Mouse (Mus musculus) splenic B cell, adult 2 months (primary cell): ENCODE results near the gene Srbd1.

Source experiments
- DNase-seq: peaks from one replicate; pipeline ENCODE4 v3.0.0-alpha.2; 2011; ENCODE audit warnings: low read depth, low spot score
- H3K27me3 ChIP-seq: 2 replicates; pipeline ENCODE4 v1.6.1; 2012; ENCODE audit warnings: mild to moderate bottlenecking, low read length, moderate library complexity, mixed read lengths; ENCODE audit not compliant: control insufficient read depth, poor library complexity, insufficient read depth, severe bottlenecking
- H3K36me3 ChIP-seq: 2 replicates; pipeline ENCODE4 v1.6.1; 2012; ENCODE audit warnings: mild to moderate bottlenecking, low read length, moderate library complexity, mixed read lengths; ENCODE audit not compliant: control insufficient read depth, poor library complexity, insufficient read depth, severe bottlenecking

The Srbd1 gene

GRCm38 (mm10) chr17:86145079-86145951 is at the start of gene Srbd1:
Srbd1 (minus strand) TSS chr17:86145175.
- Histone ChIP-seq H3K27me3 (no peaks in the 10 kb centered on the region), H3K36me3 (no peaks in the 10 kb centered on the region)
- DNase-seq = peak; percentile 92

DNA sequence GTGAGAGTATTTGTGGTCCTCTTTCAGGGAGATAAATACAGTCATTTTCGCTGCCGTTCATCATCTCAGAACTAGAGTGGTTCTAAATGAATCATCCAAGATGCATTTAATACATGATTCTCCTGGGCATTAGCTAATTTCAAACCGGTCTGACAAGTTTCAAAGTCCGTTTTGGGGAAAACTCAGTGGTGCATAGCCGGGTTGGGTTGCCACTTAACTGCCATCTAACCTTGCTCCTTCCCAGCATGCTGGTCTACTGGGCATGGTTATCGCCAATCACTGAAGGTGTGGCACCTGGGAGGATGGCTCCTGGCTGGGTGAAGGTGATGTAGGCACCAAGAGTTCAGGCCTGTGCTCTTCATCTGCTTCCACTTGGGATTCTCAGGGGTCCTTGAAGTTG is 49.0 kb upstream of the Srbd1 start:
- H3K36me3 ChIP-seq = no peaks in the 10 kb centered on the region; the same call in 1 of the 2 replicates
- no peaks in the 10 kb centered on the region for H3K27me3 ChIP-seq
- no peak for DNase-seq

DNA sequence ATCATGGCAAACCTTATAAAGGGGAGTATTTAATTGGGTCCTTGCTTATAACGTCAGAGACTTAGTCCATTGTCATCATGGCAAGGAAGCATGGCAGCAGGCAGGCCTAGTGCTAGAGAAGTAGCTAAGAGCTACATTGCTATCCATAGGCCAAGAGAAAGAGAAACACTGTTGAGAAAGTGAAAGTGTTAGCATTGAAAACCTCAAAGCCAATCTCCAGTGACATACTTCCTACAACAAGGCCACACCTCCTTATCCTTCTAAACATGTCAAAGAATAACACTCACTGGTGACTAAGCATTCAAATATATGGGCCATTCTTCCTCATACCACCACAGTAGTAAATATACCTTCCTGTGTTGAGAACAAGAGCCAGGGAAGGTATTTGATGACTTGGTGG is 42.8 kb upstream of the Srbd1 start:
- Histone ChIP-seq H3K27me3 (no peaks in the 10 kb centered on the region), H3K36me3 (no peaks in the 10 kb centered on the region; the same call in 1 of the 2 replicates)
- peak; percentile 68 for DNase-seq

DNA sequence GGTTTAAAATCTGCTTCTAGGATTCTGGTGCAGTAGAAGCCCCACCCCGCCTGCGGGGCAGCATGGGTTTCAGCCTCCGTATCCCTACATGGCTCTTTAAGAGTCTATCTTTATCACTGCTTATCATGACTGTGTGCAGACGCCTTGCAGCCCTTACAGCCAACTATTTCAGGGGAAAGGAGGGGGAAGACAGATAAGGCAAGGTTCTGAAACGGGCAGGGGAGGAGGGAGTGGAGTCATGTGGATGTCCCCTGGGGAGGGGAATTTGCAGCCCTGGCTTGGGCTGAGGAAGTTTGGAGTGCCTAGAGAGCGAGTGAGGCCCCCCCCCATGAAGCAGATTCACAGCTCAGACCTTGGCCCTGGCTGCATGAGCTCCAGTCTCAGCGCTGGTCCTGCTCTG is 40.6 kb upstream of the Srbd1 start:
- H3K27me3 ChIP-seq = no peaks in the 10 kb centered on the region
- H3K36me3 ChIP-seq = no peaks in the 10 kb centered on the region; the same call in 1 of the 2 replicates
- DNase-seq = no peak

DNA sequence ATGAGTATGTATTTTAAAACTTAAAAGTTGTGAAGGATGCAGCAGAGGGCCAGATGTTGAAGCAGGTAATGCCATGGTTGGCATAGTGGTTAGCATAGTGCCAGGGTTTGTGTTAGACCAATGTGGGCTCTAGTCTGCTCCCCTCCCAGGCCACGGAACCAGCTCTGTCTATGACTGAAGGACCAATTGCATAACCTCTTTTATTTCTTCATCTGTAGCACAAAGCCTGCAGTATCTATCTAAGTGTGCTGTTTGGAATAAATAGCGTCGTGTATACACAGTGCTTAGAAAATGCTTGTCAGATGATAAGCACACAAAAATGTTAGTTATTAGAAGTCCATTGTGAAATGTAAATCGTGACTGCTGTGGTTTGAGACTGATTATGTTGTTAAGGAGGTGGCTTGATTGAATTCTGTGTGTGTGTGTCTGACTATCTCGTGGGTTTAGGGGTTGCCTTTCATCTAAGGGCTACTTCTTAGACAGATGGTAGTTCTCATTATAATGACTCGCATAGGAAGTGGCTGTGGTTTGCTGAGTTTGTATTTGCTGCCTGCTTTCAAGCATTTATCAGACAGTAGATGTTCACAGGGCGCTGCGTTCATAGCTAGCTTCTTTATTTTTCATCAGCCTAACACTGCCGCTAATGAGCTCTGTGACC is 39.7 kb upstream of the Srbd1 start:
- H3K27me3 ChIP-seq = no peaks in the 10 kb centered on the region
- H3K36me3 ChIP-seq = no peaks in the 10 kb centered on the region; the same call in 1 of the 2 replicates
- DNase-seq = no peak

- no peaks in the 10 kb centered on the region for H3K36me3 ChIP-seq
- H3K27me3 ChIP-seq = no peaks in the 10 kb centered on the region
- DNase-seq = no peak
These were observed 38.8 kb upstream of the Srbd1 start for GRCm38 (mm10) chr17:86183788-86184187.

DNA sequence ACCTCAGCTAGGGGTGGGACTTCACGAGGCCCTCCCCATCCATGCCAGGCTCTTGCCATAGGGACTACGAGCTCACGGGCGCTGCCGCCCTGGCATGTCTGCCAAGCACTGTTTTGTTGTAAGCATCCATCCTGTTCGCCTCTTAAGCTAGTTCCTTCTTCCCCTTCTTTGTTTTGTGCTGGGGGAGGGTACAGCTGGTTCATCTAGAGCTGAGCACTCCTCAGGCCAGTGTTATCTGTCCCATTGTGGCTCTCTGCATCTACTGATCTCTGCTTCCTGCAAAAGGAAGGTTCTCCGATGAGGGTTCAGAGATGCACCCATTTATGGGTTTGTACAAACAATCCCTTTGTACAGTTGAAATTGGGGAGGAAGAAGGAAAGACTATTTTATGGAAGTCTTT is 31.7 kb upstream of the Srbd1 start:
- no peak for DNase-seq
- H3K36me3 ChIP-seq = peaks cover 8% of the 10 kb centered on the region
- H3K27me3 ChIP-seq = no peaks in the 10 kb centered on the region

DNA sequence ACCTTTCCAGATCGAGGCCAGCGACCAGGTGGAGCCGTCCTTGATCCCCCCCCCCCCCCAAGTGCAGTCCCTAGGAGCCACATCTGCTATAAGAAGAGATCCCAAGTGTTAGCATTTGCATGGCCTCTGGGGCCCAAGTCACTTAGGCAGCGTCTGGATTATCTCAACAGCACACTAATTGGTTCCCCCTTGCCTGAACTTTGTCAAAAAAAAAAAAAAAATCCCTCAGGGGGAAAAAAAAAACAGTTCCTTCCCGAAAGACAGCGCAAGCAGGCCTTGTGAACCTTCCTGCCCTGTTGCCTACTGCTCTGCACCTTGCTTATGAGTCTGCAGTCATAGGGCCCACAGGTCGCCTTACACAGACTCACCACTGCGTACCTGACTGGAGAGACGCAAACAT is 30.5 kb upstream of the Srbd1 start:
- no peak for DNase-seq
- Histone ChIP-seq H3K27me3 (no peaks in the 10 kb centered on the region), H3K36me3 (peaks cover 8% of the 10 kb centered on the region)

GRCm38 (mm10) chr17:86170164-86170958 is 25.4 kb upstream of the Srbd1 start:
- Histone ChIP-seq H3K27me3 (no peaks in the 10 kb centered on the region), H3K36me3 (peaks cover 3% of the 10 kb centered on the region; the same call in 1 of the 2 replicates)
- peak; percentile 33 for DNase-seq

GRCm38 (mm10) chr17:86169092-86169491 is 24.1 kb upstream of the Srbd1 start:
- no peaks in the 10 kb centered on the region for H3K27me3 ChIP-seq
- DNase-seq = no peak
- H3K36me3 ChIP-seq = peaks cover 3% of the 10 kb centered on the region; the same call in 1 of the 2 replicates

DNA sequence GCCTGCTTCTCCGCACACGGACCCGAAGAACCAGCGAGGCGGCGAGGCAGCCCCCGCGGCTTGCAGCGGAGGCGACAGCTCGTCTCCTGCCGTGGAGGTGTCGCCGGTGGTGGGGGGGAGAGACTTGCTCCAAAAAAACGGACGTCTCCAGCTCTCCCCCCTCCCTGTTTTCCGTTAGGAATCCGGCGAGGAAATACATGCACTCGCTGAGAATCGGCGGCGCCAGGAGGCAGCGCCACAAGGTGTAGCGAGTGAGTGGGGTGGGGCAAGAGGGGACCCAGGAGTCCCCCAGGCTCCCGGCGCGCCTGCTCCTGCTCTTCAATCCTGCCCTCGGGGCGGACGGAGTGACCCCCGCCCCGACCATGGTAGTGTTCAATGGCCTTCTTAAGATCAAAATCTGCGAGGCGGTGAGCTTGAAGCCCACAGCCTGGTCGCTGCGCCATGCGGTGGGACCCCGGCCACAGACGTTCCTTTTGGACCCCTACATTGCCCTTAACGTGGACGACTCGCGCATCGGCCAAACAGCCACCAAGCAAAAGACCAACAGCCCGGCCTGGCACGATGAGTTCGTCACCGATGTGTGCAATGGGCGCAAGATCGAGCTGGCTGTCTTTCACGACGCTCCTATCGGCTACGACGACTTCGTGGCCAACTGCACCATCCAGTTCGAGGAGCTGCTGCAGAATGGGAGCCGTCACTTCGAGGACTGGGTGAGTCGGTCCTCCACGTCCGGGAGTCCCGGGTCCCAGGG is 23.4 kb upstream of the Srbd1 start:
- Histone ChIP-seq H3K36me3 (peaks cover 3% of the 10 kb centered on the region; the same call in 1 of the 2 replicates), H3K27me3 (no peaks in the 10 kb centered on the region)
- DNase-seq = peak; percentile 42

GRCm38 (mm10) chr17:86167320-86168230 is 22.6 kb upstream of the Srbd1 start, which contains the start of gene Prkce:
Prkce (plus strand) TSS chr17:86167785.
- peaks cover 1% of the 10 kb centered on the region; the same call in 1 of the 2 replicates for H3K36me3 ChIP-seq
- DNase-seq = peak; percentile 92
- H3K27me3 ChIP-seq = no peaks in the 10 kb centered on the region

GRCm38 (mm10) chr17:86166567-86167319 is 21.8 kb upstream of the Srbd1 start:
- Histone ChIP-seq H3K27me3 (no peaks in the 10 kb centered on the region), H3K36me3 (no peaks in the 10 kb centered on the region)
- DNase-seq = peak; percentile 61
